Mouse (Mus musculus): ENCODE measurements around the gene Cers5. TPM values are rescaled to one million over a fixed set of nuclear protein-coding genes. Genes with fewer than 3 reads are reported as not detected.
"Not testable (repeated sequence)": the region's sequence is repeated elsewhere in the genome, so short reads cannot be mapped to it uniquely, and the experiment has no call there.

Gene Cers5
- polyA plus RNA-seq, 1 experiment: 53.4 TPM

- WGBS: 92% methylated on average over 4 of the region's 4 CpGs
- Histone ChIP-seq H3K4me1 (ENCODE audit: control insufficient read depth, insufficient read depth, low read length) (peaks cover 10% of the 10 kb centered on the region), H3K4me3 (replicated peaks; ENCODE audit: extremely low read depth, low read depth, low read length) (no peak overlapping the region)
- TF ChIP-seq CTCF (IDR thresholded peaks at IDR 0.05; ENCODE audit: insufficient read depth, low read length) (no peak), POLR2A (IDR thresholded peaks at IDR 0.05; ENCODE audit: borderline replicate concordance, extremely low read depth, low read depth, low read length) (no peak)
- no peak for DNase-seq
Measured at GRCm38 (mm10) chr15:99729056-99729783, 43.5 kb downstream of the Cers5 start.

- TF ChIP-seq POLR2A (IDR thresholded peaks at IDR 0.05; ENCODE audit: borderline replicate concordance, extremely low read depth, low read depth, low read length): no peak
- no peak for DNase-seq
- H3K4me3 ChIP-seq (replicated peaks; ENCODE audit: extremely low read depth, low read depth, low read length): no peak overlapping the region
- WGBS: 94% methylated on average over 5 of the region's 5 CpGs
- H3K4me1 ChIP-seq (ENCODE audit: control insufficient read depth, insufficient read depth, low read length): peaks cover 13% of the 10 kb centered on the region
Measured at GRCm38 (mm10) chr15:99728211-99728610, 44.5 kb downstream of the Cers5 start.

- WGBS: 95% methylated on average over 12 of the region's 12 CpGs
- H3K4me3 ChIP-seq (replicated peaks; ENCODE audit: extremely low read depth, low read depth, low read length): no peak overlapping the region
- peaks cover 17% of the 10 kb centered on the region for H3K4me1 ChIP-seq (ENCODE audit: control insufficient read depth, insufficient read depth, low read length)
- TF ChIP-seq POLR2A (IDR thresholded peaks at IDR 0.05; ENCODE audit: borderline replicate concordance, extremely low read depth, low read depth, low read length): no peak
- TF ChIP-seq CTCF (IDR thresholded peaks at IDR 0.05; ENCODE audit: insufficient read depth, low read length): no peak
- DNase-seq: no peak
Measured at GRCm38 (mm10) chr15:99727525-99727924, 45.2 kb downstream of the Cers5 start.

- not testable (repeated sequence) for H3K4me3 ChIP-seq (replicated peaks; ENCODE audit: extremely low read depth, low read depth, low read length); DNase-seq
- H3K4me1 ChIP-seq (ENCODE audit: control insufficient read depth, insufficient read depth, low read length): peaks cover 17% of the 10 kb centered on the region
- WGBS: 93% methylated on average over 5 of the region's 5 CpGs
Measured at GRCm38 (mm10) chr15:99727039-99727438, 45.6 kb downstream of the Cers5 start.

- Histone ChIP-seq H3K4me1 (ENCODE audit: control insufficient read depth, insufficient read depth, low read length) (peaks cover 17% of the 10 kb centered on the region), H3K4me3 (replicated peaks; ENCODE audit: extremely low read depth, low read depth, low read length) (no peak overlapping the region)
- WGBS: 55% methylated on average over 2 of the region's 2 CpGs
- DNase-seq: no peak
- TF ChIP-seq CTCF (IDR thresholded peaks at IDR 0.05; ENCODE audit: insufficient read depth, low read length): no peak
- no peak for TF ChIP-seq POLR2A (IDR thresholded peaks at IDR 0.05; ENCODE audit: borderline replicate concordance, extremely low read depth, low read depth, low read length)
Measured at GRCm38 (mm10) chr15:99726549-99726948, 46.1 kb downstream of the Cers5 start.

- H3K4me1 ChIP-seq (ENCODE audit: control insufficient read depth, insufficient read depth, low read length): peaks cover 17% of the 10 kb centered on the region
- WGBS: under 1% methylated on average over 68 of the region's 68 CpGs
- peak; percentile 84 for TF ChIP-seq CTCF (IDR thresholded peaks at IDR 0.05; ENCODE audit: insufficient read depth, low read length)
- TF ChIP-seq POLR2A (IDR thresholded peaks at IDR 0.05; ENCODE audit: borderline replicate concordance, extremely low read depth, low read depth, low read length): peak; percentile 86; the same call in 1 of the 2 replicates
- peak within 1 kb of the TSS; percentile 80 for H3K4me3 ChIP-seq (replicated peaks; ENCODE audit: extremely low read depth, low read depth, low read length)
- DNase-seq: peak; percentile 92
Measured at GRCm38 (mm10) chr15:99725341-99726155, 47.1 kb downstream of the Cers5 start, which contains the start of gene Cox14. TSS of gene Cox14 (plus strand) at chr15:99725618.

GRCm38 (mm10) chr15:99724292-99725021, 48.2 kb downstream of the Cers5 start:
- peak; percentile 64 for DNase-seq
- no peak overlapping the region for H3K4me3 ChIP-seq (replicated peaks; ENCODE audit: extremely low read depth, low read depth, low read length)
- TF ChIP-seq CTCF (IDR thresholded peaks at IDR 0.05; ENCODE audit: insufficient read depth, low read length) (peak; percentile 41; the same call in 1 of the 2 replicates), POLR2A (IDR thresholded peaks at IDR 0.05; ENCODE audit: borderline replicate concordance, extremely low read depth, low read depth, low read length) (no peak)
- 5% methylated on average over 16 of the region's 16 CpGs for WGBS
- peaks cover 17% of the 10 kb centered on the region for H3K4me1 ChIP-seq (ENCODE audit: control insufficient read depth, insufficient read depth, low read length)

- DNase-seq: peak; percentile 66
- peak; percentile 34; the same call in 1 of the 2 replicates for TF ChIP-seq POLR2A (IDR thresholded peaks at IDR 0.05; ENCODE audit: borderline replicate concordance, extremely low read depth, low read depth, low read length)
- no peak for TF ChIP-seq CTCF (IDR thresholded peaks at IDR 0.05; ENCODE audit: insufficient read depth, low read length)
- Histone ChIP-seq H3K4me1 (ENCODE audit: control insufficient read depth, insufficient read depth, low read length) (peaks cover 17% of the 10 kb centered on the region), H3K4me3 (replicated peaks; ENCODE audit: extremely low read depth, low read depth, low read length) (no peak overlapping the region)
- 14% methylated on average over 11 of the region's 11 CpGs for WGBS
Measured at GRCm38 (mm10) chr15:99723515-99724291, 49.0 kb downstream of the Cers5 start.

- TF ChIP-seq CTCF (IDR thresholded peaks at IDR 0.05; ENCODE audit: insufficient read depth, low read length) (no peak), POLR2A (IDR thresholded peaks at IDR 0.05; ENCODE audit: borderline replicate concordance, extremely low read depth, low read depth, low read length) (no peak)
- no peak for DNase-seq
- Histone ChIP-seq H3K4me1 (ENCODE audit: control insufficient read depth, insufficient read depth, low read length) (peaks cover 17% of the 10 kb centered on the region), H3K4me3 (replicated peaks; ENCODE audit: extremely low read depth, low read depth, low read length) (no peak overlapping the region)
- 57% methylated on average over 10 of the region's 10 CpGs for WGBS
Measured at GRCm38 (mm10) chr15:99723120-99723514, 49.6 kb downstream of the Cers5 start.
